Mouse (Mus musculus) cerebellum, postnatal 36 days (tissue): Measurements from ENCODE around the gene Sh2d1b1.
A peak's percentile ranks its signal among the peaks of the same experiment; 100 is the strongest.
"Not testable (repeated sequence)": the region's sequence is repeated elsewhere in the genome, so short reads cannot be mapped to it uniquely, and the experiment has no call there.

Experiments used
- DNase-seq, 2 experiments: peaks; one replicate each; pipeline ENCODE4 v3.0.0; 2021 to 2022; ENCODE audit warnings: mixed read lengths in 2 of 2

The Sh2d1b1 gene

GRCm38 (mm10) chr1:170277016-170277415 lies at the start of gene Sh2d1b1:
Gene Sh2d1b1, plus strand, starts transcription at chr1:170277320.
- DNase-seq: no peak

DNA sequence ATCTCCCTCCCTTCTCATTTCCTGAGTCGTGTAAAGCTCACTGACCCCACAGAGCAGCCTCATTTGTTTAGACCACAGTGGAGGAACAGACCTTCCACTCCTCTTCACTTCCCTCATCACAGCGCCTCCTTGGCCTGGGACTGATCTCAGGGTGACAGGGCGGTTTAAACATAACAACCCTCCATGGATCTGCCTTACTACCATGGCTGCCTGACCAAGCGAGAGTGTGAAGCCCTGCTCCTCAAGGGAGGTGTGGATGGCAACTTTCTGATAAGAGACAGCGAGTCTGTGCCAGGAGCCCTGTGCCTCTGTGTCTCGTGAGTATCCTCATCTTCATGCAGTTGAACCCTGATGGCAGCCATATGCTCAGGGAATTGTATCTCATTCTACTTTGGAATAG lies 44.4 kb upstream of the Sh2d1b1 start, which contains the start of gene Sh2d1b2:
Gene Sh2d1b2, plus strand, starts transcription at position 62 of the 400 bp plus-strand sequence.
- not testable (repeated sequence) for DNase-seq

DNA sequence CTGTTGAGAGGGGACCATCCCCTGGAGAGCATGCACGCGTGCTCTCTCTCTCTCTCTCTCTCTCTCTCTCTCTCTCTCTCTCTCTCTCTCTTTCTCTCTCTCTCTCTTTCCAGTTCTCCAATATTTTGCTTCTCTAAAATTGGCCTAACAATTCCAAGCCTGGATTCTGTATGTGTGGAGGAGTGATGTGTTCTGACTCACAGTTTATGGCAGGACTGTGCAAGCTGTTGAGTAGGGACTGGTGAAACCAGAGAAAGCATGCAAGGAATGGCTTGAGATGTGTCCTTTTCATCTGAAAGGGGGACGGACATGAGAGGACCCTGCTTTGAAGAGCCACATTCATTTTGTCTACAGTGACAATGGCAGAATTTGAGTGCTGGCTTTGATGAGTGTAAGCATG lies 32.1 kb upstream of the Sh2d1b1 start:
- no peak for DNase-seq

GRCm38 (mm10) chr1:170254893-170255559 lies 22.1 kb upstream of the Sh2d1b1 start:
- DNase-seq: no peak

- DNase-seq: peak; percentile 85 to 88
Observed at GRCm38 (mm10) chr1:170255560-170255910, 21.6 kb upstream of the Sh2d1b1 start.

DNA sequence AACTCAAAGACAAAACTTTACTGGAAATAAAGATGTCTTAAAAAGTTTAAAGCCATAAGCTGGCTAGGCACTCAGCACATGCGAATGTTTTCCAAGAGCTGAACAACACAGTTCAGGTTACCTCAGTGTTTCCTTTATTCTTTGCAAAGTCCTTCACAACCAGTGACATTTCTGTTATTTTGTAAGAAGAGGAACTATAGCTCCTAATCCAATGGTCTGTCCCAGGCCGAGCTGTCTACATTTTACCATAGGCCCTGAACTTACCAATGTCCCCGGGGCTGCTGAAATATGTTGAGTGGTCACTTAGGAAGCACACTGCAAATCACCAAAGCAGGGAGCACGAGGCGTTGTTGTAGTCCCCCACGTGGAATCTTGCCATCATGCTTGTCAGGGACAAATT lies 6.8 kb upstream of the Sh2d1b1 start:
- no peak for DNase-seq

DNA sequence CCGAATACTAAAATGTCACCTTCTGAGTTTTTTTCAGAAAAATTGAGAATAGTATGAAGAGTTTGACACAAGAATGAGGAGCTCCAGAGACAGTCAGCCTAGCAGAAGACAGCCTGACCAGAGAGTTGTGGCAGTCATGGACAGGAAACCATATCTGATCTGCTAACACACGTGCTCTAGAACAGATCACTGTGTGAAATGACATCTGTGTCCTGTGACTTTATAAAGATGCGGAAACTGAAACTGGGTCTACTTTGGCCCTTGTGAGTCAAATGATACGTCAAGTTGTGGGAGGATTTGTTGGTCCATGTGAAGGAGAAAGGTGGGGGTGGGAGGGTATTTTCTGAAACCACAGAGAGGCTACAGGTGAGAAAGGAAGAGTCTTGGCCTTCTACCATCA lies 6.4 kb upstream of the Sh2d1b1 start:
- no peak for DNase-seq

DNA sequence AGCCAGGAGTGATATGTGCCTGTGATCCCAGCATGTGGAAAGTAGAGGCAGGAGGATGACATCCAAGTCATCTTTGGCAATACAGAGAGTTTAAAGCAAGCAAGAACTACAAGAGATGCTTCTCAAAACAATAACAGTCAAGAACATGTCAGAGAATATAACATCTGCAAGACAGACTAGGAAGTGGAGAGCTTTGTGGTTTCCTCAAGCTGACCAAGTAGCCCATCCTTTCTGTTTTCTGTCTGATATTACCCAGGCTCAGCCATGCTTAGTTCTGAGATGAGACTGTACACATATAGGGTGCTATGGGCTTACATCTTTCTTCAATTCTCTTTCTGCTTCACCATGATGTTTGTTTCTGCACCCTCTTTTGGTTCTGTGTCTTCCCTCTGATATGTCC lies 3.9 kb upstream of the Sh2d1b1 start:
- no peak for DNase-seq

DNA sequence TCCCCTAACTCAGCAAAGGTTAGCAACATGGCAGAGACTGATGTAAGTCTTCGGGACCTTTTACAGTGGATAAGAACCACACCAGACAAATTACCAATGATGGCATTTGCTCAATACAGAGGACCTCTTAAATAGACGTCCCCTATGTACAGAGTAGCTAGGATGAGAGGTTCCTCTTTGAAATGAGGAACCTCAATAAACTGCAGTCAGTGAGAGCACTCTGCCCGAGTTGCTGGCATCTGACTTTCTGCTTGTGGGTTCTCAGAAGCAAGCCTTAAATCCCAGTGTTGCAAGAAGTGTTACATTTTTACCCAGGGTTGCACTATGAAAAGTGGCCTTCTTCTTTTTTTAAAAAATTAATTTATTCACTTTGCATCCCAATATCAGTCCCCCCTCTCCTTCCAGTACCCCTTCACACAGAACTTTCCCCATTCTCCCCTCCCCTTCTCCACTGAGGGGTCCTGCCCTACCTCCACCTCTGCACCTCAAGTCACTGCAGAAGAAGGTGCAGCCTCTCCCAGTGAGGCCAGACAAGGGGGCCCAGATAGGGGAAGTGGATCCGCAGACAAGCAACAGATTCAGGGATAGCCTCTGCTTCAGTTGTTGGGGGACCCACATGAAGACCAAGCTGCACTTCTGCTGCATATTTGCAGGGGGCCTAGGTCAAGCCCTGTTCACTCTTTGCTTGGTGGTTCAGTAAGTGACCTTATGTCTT lies 5.5 kb downstream of the Sh2d1b1 start:
- DNase-seq: no peak

DNA sequence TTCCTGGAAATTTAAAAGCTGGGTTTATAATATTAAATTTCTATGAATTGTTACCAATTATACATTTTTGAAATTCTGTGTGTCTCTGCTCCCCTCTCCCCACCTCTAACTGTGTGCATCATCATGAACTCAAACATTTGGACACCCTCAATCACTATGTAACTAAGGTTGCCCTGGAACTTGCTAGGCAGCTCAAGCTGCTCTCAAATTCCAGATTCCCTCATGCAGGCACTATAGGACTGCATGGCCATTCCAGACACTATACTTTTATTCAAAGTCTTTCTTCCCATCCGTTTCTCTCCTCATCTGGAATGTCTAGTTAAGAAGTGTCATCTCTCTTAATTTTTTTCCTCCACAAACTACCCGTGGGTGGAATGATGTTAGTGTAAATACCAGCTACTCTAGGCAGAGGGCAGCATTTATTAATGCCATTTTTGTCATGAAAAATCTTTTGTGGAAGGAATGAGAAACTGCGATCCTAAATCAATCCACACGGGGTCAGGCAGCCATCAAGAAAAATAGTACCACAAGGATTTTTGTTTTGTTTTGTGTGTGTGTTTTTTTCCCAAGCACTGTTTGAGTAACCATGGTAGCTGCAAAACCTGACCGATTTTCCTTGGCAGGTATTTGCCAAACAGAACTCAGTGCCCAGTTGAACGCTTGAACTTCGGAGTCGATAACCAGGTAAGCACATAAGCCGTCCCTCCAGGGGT lies 15.3 kb downstream of the Sh2d1b1 start:
- peak; percentile 47 to 67 for DNase-seq

DNA sequence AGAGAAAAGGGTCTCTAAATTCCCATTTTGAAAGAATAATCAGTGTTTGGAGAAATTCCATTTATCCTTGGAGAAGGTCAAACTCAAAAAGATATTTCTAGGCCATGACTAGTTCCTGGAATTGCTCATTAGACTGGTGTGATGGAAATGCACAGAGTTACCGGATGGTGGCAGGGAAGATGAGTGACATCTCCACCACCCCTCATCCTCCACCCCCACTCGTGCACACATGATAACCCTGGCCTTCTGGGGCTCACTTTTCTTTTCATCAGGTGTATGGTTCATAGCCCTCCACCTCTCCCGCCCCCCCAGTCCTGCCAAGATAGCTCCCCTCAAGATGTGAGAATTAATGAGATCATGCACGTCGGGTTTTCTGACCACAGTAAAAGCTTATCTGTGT lies 16.1 kb downstream of the Sh2d1b1 start:
- DNase-seq: no peak

- no peak for DNase-seq
Observed at GRCm38 (mm10) chr1:170294786-170295570, 17.9 kb downstream of the Sh2d1b1 start.

GRCm38 (mm10) chr1:170299496-170299895 lies 22.4 kb downstream of the Sh2d1b1 start:
- DNase-seq: no peak

DNA sequence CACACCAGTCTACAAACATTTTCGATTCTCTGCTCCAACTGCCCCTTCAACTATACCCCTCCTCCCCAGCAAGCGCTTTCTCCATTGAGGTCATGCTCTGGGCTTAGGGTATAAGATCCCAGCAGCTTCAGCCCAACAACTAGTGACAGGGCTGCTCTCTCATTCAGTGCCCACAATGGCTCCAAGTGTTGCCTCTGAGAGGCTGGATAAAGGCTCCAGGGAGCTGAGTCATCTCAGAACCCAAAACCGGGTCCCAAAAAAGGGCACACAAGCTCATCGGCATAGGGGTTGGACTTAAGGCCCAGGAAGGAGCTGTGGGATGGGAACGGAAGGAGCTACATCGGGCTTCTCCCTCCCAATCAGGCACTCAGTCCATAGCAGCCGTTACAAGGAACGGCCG lies 24.6 kb downstream of the Sh2d1b1 start:
- DNase-seq: no peak

- DNase-seq: no peak
Observed at GRCm38 (mm10) chr1:170302456-170302855, 25.3 kb downstream of the Sh2d1b1 start.

- no peak for DNase-seq
Observed at GRCm38 (mm10) chr1:170303103-170303502, 26.0 kb downstream of the Sh2d1b1 start.

GRCm38 (mm10) chr1:170305002-170305401 lies 27.9 kb downstream of the Sh2d1b1 start:
- DNase-seq: no peak

DNA sequence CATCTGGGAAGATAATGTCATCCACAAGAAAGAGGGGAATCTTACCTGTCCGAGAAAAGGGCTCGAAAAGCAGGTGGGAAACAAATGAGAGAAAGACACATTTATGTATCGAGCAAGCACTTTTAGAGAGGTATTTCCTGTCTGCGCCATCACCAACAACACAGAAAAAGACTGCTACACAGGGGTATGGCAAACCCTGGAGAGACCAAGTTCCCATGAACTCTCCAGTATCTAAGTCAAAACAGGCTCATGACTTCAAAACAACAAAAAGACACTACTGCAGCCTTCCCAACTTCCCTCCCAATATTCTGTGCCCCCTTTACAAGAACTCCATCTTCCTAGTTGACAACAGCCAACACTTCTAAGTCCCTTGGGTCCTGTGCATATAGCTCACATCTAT lies 29.1 kb downstream of the Sh2d1b1 start, which contains the start of gene Gm7694:
Gene Gm7694, minus strand, starts transcription at position 101 of the 400 bp plus-strand sequence.
- no peak for DNase-seq

GRCm38 (mm10) chr1:170308503-170308902 lies 31.4 kb downstream of the Sh2d1b1 start, which contains the start of gene Spata46:
Gene Spata46, plus strand, starts transcription at chr1:170308803.
- no peak for DNase-seq

DNA sequence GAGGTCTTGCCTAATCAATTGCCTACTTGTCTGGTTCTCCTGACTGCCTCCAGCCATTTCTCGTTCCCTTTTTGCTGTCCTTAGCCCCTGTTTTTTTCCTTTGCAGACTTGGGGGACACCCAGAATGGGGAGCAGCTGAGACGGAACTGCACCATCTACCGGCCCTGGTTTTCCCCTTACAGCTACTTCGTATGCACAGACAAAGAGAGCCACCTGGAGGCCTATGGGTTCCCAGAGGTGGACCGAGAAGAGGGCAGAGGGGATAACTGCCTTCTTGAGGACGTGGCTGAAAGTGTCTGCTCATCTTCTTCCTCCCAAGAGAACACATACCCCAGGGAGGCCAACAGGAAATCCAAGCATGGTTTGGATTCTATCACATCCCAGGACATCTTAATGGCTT lies 34.3 kb downstream of the Sh2d1b1 start:
- no peak for DNase-seq

GRCm38 (mm10) chr1:170322046-170322445 lies 44.9 kb downstream of the Sh2d1b1 start:
- no peak for DNase-seq

DNA sequence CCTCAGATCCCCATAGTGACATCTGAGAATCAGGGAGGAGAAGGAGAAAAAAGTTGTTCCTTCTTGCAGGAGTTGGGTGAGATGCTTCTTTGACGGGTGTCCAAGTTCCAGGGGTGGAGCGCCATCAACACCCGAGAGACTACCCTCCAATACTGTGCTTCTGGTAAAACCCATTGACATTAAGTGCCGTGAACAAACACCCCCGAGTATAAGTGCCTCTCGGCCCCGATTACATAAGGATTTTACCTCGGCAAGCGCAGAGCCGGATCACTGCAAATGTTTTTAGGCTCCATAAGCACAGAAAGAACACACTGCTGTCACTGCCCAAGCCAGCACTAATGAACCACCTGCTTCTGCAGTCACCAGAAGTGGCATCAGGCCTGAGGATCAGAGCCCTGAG lies 45.9 kb downstream of the Sh2d1b1 start:
- DNase-seq: no peak

GRCm38 (mm10) chr1:170324312-170324711 lies 47.2 kb downstream of the Sh2d1b1 start:
- DNase-seq: no peak
